Mouse (Mus musculus) hindbrain, postnatal 0 days (tissue): ENCODE measurements around the gene Nrxn3. TPM values are rescaled to one million over a fixed set of nuclear protein-coding genes. Genes with fewer than 3 reads are reported as not detected.

Experiments used
- ATAC-seq: fragments of 200-750 bp; cut with Nextera tagmentation; 2 replicates; pipeline ENCODE4 v1.8.0; 2017; ENCODE audit warnings: mild to moderate bottlenecking, moderate TSS enrichment, moderate library complexity
- DNase-seq: peaks from one replicate; pipeline ENCODE4 v3.0.0-alpha.2; 2015; ENCODE audit warnings: low spot score
- H3K27ac ChIP-seq: fragments of 300-500 bp; sonication (generic); 2 replicates; pipeline ENCODE4 v1.5.1; 2014; ENCODE audit warnings: mild to moderate bottlenecking
- H3K27me3 ChIP-seq: fragments of 300-500 bp; sonication (generic); 2 replicates; pipeline ENCODE4 v1.6.1; 2014; ENCODE audit warnings: low read length, mixed read lengths; ENCODE audit not compliant: insufficient read depth
- H3K36me3 ChIP-seq: fragments of 300-500 bp; sonication (generic); 2 replicates; pipeline ENCODE4 v1.6.1; 2014; ENCODE audit warnings: low read length, mixed read lengths; ENCODE audit not compliant: insufficient read depth
- H3K4me1 ChIP-seq: fragments of 300-500 bp; sonication (generic); 2 replicates; pipeline ENCODE4 v1.6.1; 2014; ENCODE audit warnings: antibody characterized with exemption, low read length, mixed read lengths; ENCODE audit not compliant: insufficient read depth
- H3K4me2 ChIP-seq: fragments of 300-500 bp; sonication (generic); 2 replicates; pipeline ENCODE4 v1.6.1; 2014; ENCODE audit warnings: low read depth, mild to moderate bottlenecking, low read length, moderate library complexity, mixed read lengths
- H3K4me3 ChIP-seq: fragments of 300-500 bp; sonication (generic); 2 replicates; pipeline ENCODE4 v1.5.1; 2014; ENCODE audit warnings: low read length
- H3K9ac ChIP-seq: fragments of 300-500 bp; sonication (generic); replicated peaks from 2 replicates; pipeline ENCODE4 v1.6.1; 2014; ENCODE audit warnings: mild to moderate bottlenecking, low read length, moderate library complexity, mixed read lengths
- H3K9me3 ChIP-seq: fragments of 300-500 bp; sonication (generic); 2 replicates; pipeline ENCODE4 v1.6.1; 2016; ENCODE audit warnings: low read length, mixed read lengths
- CTCF ChIP-seq: IDR thresholded peaks from 2 replicates; pipeline ENCODE4 v1.5.1; 2016; ENCODE audit warnings: antibody characterized with exemption, control low read depth, low read depth
- WGBS: fragments of 180-500 bp; shearing (Covaris S2); extraction: QIAGEN DNeasy Blood & Tissue Kit; methylation state at CpG from one replicate; pipeline ENCODE4 v1.1.7; 2014; 5-methylcytosine and 5-hydroxymethylcytosine counted together
- polyA plus RNA-seq: library from polyadenylated mRNA; unstranded; fragments of >200 nt; fragmentation: Nextera tagmentation; extraction: Ambion mirVana; gene quantifications from 2 replicates; pipeline ENCODE4 v1.2.1, GENCODE M21; 2015
- total RNA-seq: library from RNA; depleted of rRNA; stranded (reverse); fragments of >200 nt; gene quantifications from 2 replicates; pipeline ENCODE4 v1.2.3, GENCODE M21; 2014

The Nrxn3 gene
- total and polyA plus RNA-seq, 2 experiments from 2014 or later = 87.8 to 103 TPM

GRCm38 (mm10) chr12:89505121-89505764, 782.6 kb downstream of the Nrxn3 start:
- DNase-seq (peak; percentile 89), ATAC-seq (peak; percentile 68; the same call in 1 of the 2 replicates)
- Histone ChIP-seq H3K9me3 (no peaks in the 10 kb centered on the region), H3K27me3 (no peaks in the 10 kb centered on the region), H3K27ac (no peak overlapping the region), H3K9ac (no peak overlapping the region; the same call in 1 of the 2 replicates), H3K4me3 (no peak overlapping the region), H3K4me1 (no peaks in the 10 kb centered on the region), H3K36me3 (no peaks in the 10 kb centered on the region), H3K4me2 (no peak overlapping the region)
- WGBS = 18% methylated on average over 2 of the region's 2 CpGs
- TF ChIP-seq CTCF = peak; percentile 89

DNA sequence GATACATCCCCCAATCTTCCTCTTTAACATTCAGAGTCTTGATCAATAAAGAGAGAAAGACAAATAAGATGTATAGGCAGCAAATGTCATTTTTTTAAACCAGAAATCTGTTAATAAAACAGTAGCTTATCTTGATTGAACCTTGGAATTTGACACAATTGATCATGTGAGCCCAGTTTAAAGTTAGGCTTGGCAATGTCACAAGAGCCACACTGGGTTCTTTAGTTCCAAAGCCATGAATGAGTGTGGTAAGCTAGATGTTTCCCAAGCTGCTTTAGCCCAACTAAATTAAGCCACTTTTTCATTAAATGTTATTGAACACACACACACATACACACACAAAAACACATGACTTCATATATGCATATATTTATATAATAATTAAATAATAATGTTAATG, 786.3 kb downstream of the Nrxn3 start:
- no peak overlapping the region for H3K4me2 ChIP-seq
- H3K9me3 ChIP-seq = no peaks in the 10 kb centered on the region
- DNase-seq (no peak), ATAC-seq (no peak)
- H3K4me1 ChIP-seq = no peaks in the 10 kb centered on the region
- no peak overlapping the region for H3K27ac ChIP-seq
- no peak overlapping the region for H3K4me3 ChIP-seq
- no peak overlapping the region for H3K9ac ChIP-seq
- TF ChIP-seq CTCF = no peak
- H3K27me3 ChIP-seq = no peaks in the 10 kb centered on the region
- H3K36me3 ChIP-seq = 0 out of 2 replicates have a peak, but pooled peaks cover 4% of the 10 kb centered on the region

GRCm38 (mm10) chr12:89513759-89514158, 791.1 kb downstream of the Nrxn3 start:
- peak; percentile 92 for TF ChIP-seq CTCF
- Histone ChIP-seq H3K36me3 (0 out of 2 replicates have a peak, but pooled peaks cover 4% of the 10 kb centered on the region), H3K4me1 (no peaks in the 10 kb centered on the region), H3K4me3 (no peak overlapping the region), H3K9ac (no peak overlapping the region), H3K27me3 (no peaks in the 10 kb centered on the region), H3K27ac (no peak overlapping the region), H3K4me2 (no peak overlapping the region), H3K9me3 (no peaks in the 10 kb centered on the region)
- peak; percentile 59; the same call in 1 of the 2 replicates for ATAC-seq
- DNase-seq = peak; percentile 88
- WGBS = 47% methylated on average over 7 of the region's 7 CpGs

- Histone ChIP-seq H3K4me2 (no peak overlapping the region), H3K9ac (no peak overlapping the region), H3K27me3 (no peaks in the 10 kb centered on the region), H3K36me3 (0 out of 2 replicates have a peak, but pooled peaks cover 4% of the 10 kb centered on the region), H3K4me1 (no peaks in the 10 kb centered on the region), H3K9me3 (no peaks in the 10 kb centered on the region), H3K27ac (no peak overlapping the region), H3K4me3 (no peak overlapping the region)
- WGBS = 38% methylated on average over 6 of the region's 6 CpGs
- no peak for TF ChIP-seq CTCF
- no peak for DNase-seq
- ATAC-seq = no peak
Measured at GRCm38 (mm10) chr12:89516046-89516445, 793.4 kb downstream of the Nrxn3 start.

DNA sequence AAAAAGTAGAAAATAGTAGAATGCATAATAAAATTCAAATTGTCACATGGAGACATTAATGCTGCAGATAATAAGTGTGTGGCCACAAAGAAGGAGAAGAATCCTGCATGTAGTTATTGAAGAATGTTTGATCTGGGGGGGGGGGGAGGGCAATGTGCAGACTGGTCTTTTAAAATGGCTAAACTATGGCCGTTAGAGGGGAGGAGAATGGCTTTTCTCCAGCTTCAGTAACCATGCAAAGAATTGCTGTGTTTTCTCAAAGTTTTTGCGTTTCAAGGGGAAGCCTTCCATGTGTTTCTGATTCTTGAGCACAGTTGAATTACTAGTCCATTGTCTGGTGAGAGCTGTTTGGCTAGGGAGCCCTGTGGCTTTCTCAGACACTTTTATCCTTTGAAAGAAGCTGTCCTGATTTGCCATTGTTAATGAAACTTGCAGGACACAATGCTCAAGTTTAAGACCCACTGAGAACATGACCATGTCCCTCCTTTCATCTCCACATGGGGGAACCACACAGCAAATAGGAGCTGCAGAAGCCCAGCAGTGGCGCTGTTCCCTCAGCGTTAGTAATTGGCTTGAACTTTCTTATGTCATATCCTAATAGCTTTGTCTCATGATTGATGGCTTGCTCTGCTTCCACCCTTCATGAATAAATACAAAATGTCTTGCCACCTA, 808.1 kb downstream of the Nrxn3 start:
- WGBS = 9% methylated on average over 4 of the region's 4 CpGs
- Histone ChIP-seq H3K36me3 (no peaks in the 10 kb centered on the region), H3K4me2 (no peak overlapping the region), H3K27me3 (no peaks in the 10 kb centered on the region), H3K9me3 (no peaks in the 10 kb centered on the region), H3K4me1 (no peaks in the 10 kb centered on the region), H3K27ac (no peak overlapping the region), H3K9ac (no peak overlapping the region), H3K4me3 (no peak overlapping the region)
- peak; percentile 65 for TF ChIP-seq CTCF
- peak; percentile 83 for ATAC-seq
- DNase-seq = peak; percentile 63

DNA sequence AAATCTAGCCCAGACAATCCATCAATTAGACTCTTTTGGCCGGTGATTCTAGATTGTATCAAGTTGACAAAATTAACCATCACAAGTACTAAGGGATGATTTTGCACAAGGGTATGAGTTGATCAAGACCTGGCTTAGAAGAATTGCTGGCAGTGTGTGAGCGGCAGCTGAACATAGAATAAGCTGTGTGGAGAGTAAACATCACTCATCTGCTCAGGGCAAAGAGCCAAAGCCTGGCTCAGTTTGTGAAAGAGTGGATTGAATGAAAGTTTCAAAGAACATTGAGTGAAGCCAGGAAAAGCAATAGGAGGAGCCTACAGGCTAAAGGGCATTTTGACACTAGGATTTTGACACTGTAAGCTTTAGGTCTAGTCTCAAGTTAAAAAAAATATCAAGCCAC, 828.6 kb downstream of the Nrxn3 start:
- Histone ChIP-seq H3K27me3 (no peaks in the 10 kb centered on the region), H3K36me3 (no peaks in the 10 kb centered on the region), H3K4me3 (no peak overlapping the region), H3K9me3 (no peaks in the 10 kb centered on the region), H3K9ac (no peak overlapping the region), H3K4me2 (no peak overlapping the region), H3K4me1 (no peaks in the 10 kb centered on the region), H3K27ac (no peak overlapping the region)
- DNase-seq = peak; percentile 65
- ATAC-seq = no peak
- 54% methylated on average over 2 of the region's 2 CpGs for WGBS
- TF ChIP-seq CTCF = no peak

- H3K9ac ChIP-seq = no peak overlapping the region
- ATAC-seq = peak; percentile 83
- H3K4me1 ChIP-seq = no peaks in the 10 kb centered on the region
- TF ChIP-seq CTCF = no peak
- no peak overlapping the region for H3K4me2 ChIP-seq
- H3K36me3 ChIP-seq = no peaks in the 10 kb centered on the region
- WGBS = 47% methylated on average over 4 of the region's 4 CpGs
- H3K9me3 ChIP-seq = no peaks in the 10 kb centered on the region
- H3K4me3 ChIP-seq = no peak overlapping the region
- no peak overlapping the region for H3K27ac ChIP-seq
- H3K27me3 ChIP-seq = no peaks in the 10 kb centered on the region
- peak; percentile 57 for DNase-seq
Measured at GRCm38 (mm10) chr12:89553223-89553880, 830.7 kb downstream of the Nrxn3 start.
